Mouse (Mus musculus): ENCODE measurements around the gene Tada3.

GRCm38 (mm10) chr6:113377172-113377495, 549 bp downstream of the Tada3 start:
- TF ChIP-seq CTCF (IDR thresholded peaks at IDR 0.05; ENCODE audit: extremely low read depth, insufficient read length, insufficient replicate concordance, low read depth, low read length): no peak
- TF ChIP-seq POLR2A (IDR thresholded peaks at IDR 0.05; ENCODE audit: low read depth, low read length): no peak
